Mouse (Mus musculus) MEL (cell line): ENCODE measurements at regions not wholly inside any gene's neighbourhood (a gene's known extent, or its start where the extent isn't known, plus 50 kb on each side); places are given as distances from the start of the nearest gene placed in this dataset.

ENCODE experiments used
- CHD1 ChIP-seq: IDR thresholded peaks from 2 replicates; pipeline ENCODE4 v1.6.1; 2012; ENCODE audit warnings: low read depth, mild to moderate bottlenecking, inconsistent platforms, low read length, improper control_type of control experiment
- CHD2 ChIP-seq: IDR thresholded peaks from 2 replicates; pipeline ENCODE4 v1.6.1; 2011; ENCODE audit warnings: low read length, improper control_type of control experiment
- CTCF ChIP-seq, 3 experiments: IDR thresholded peaks in 2 of 3; conservative IDR thresholded peaks in 1 of 3; 2 replicates each; pipeline ENCODE4 v1.5.1; 2011 to 2012; ENCODE audit warnings: low read length in 3 of 3, low read depth in 2 of 3, mild to moderate bottlenecking in 2 of 3, improper control_type of control experiment in 1 of 3, inconsistent platforms in 1 of 3, mixed read lengths in 1 of 3, moderate library complexity in 1 of 3; ENCODE audit not compliant: control insufficient read depth in 1 of 3, insufficient read depth in 1 of 3, poor library complexity in 1 of 3, severe bottlenecking in 1 of 3
- ELF1 ChIP-seq: IDR thresholded peaks from 2 replicates; pipeline ENCODE4 v1.6.1; 2014; ENCODE audit warnings: low read depth, mild to moderate bottlenecking, inconsistent platforms, low read length, improper control_type of control experiment, moderate library complexity
- EP300 ChIP-seq, 2 experiments: IDR thresholded peaks; 2 replicates each; pipeline ENCODE4 v1.6.1; 2011; ENCODE audit warnings: improper control_type of control experiment in 2 of 2, low read length in 2 of 2, low read depth in 1 of 2, mild to moderate bottlenecking in 1 of 2
- GATA1 ChIP-seq: IDR thresholded peaks from 2 replicates; pipeline ENCODE4 v1.6.1; 2011; ENCODE audit warnings: low read depth, low read length, improper control_type of control experiment
- JUND ChIP-seq: IDR thresholded peaks from 2 replicates; pipeline ENCODE4 v1.6.1; 2011; ENCODE audit warnings: low read depth, mild to moderate bottlenecking, improper control_type of control experiment, low read length
- MYC ChIP-seq: IDR thresholded peaks from 2 replicates; pipeline ENCODE4 v1.6.1; 2011; ENCODE audit warnings: low read depth, mild to moderate bottlenecking, low read length, improper control_type of control experiment, moderate library complexity
- POLR2A ChIP-seq, 2 experiments: IDR thresholded peaks; 2 replicates each; pipeline ENCODE4 v1.6.1; 2011 to 2012; ENCODE audit warnings: low read length in 2 of 2, mild to moderate bottlenecking in 2 of 2, control low read depth in 1 of 2, improper control_type of control experiment in 1 of 2, low read depth in 1 of 2, moderate library complexity in 1 of 2; ENCODE audit not compliant: control insufficient read depth in 1 of 2, insufficient read depth in 1 of 2, poor library complexity in 1 of 2
- POLR2AphosphoS2 ChIP-seq: IDR thresholded peaks from 2 replicates; pipeline ENCODE4 v1.6.1; 2011; ENCODE audit warnings: low read length, improper control_type of control experiment
- RAD21 ChIP-seq: IDR thresholded peaks from 2 replicates; pipeline ENCODE4 v1.6.1; 2011; ENCODE audit warnings: mild to moderate bottlenecking, low read depth, low read length, improper control_type of control experiment
- TCF12 ChIP-seq: IDR thresholded peaks from 2 replicates; pipeline ENCODE4 v1.6.1; 2014; ENCODE audit warnings: low read depth, mild to moderate bottlenecking, inconsistent platforms, low read length, improper control_type of control experiment, moderate library complexity
- USF1 ChIP-seq: IDR thresholded peaks from 2 replicates; pipeline ENCODE4 v1.6.1; 2014; ENCODE audit warnings: low read depth, mild to moderate bottlenecking, inconsistent platforms, low read length, improper control_type of control experiment, moderate library complexity
- ZNF384 ChIP-seq: IDR thresholded peaks from 2 replicates; pipeline ENCODE4 v1.6.1; 2012; ENCODE audit warnings: low read depth, mild to moderate bottlenecking, inconsistent platforms, low read length, improper control_type of control experiment

DNA sequence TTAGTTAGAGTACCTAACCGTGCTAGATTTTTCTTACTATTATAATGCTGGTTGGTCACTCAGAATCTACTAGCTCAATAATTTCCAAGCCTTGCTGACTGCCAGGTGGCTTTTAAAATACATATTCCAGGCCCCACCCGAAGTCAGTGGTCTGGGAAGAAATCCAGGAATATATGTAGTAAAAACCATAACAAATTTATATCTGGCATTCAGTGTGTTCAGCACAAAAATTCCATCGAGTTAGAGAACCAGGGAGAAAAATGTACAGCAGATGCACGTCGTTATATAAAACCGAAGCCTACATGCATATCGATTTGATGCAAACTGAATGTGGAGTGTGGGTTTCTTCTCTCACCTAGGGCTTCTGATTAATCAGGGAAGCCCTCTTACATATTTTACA, 229.5 kb upstream of the N6amt1 start:
- TF ChIP-seq TCF12 (no peak), CHD1 (no peak), POLR2AphosphoS2 (no peak), CHD2 (no peak), POLR2A (IDR thresholded peaks at IDR 0.05; ENCODE audit: control insufficient read depth in 1 of 2, insufficient read depth in 1 of 2, low read depth in 1 of 2, low read length in 2 of 2, poor library complexity in 1 of 2) (no peak), GATA1 (no peak), MYC (no peak), ZNF384 (no peak), USF1 (no peak), CTCF (IDR thresholded peaks at IDR 0.05 in 2 of 3, conservative IDR thresholded peaks at IDR 0.05 in 1 of 3; ENCODE audit: control insufficient read depth in 1 of 3, insufficient read depth in 1 of 3, low read depth in 2 of 3, low read length in 3 of 3, poor library complexity in 1 of 3, severe bottlenecking in 1 of 3) (no peak), RAD21 (no peak), ELF1 (no peak), JUND (no peak), EP300 (IDR thresholded peaks at IDR 0.05; ENCODE audit: low read depth in 1 of 2, low read length in 2 of 2) (no peak)
